Mouse (Mus musculus) heart, adult 2 months (tissue): ENCODE measurements around the gene Pgm5.

Experiments used
- CTCF ChIP-seq: fragments of 200-600 bp; IDR thresholded peaks from 2 replicates; pipeline ENCODE4 v1.8.1; 2022; ENCODE audit warnings: antibody characterized with exemption, mild to moderate bottlenecking, moderate library complexity
- EP300 ChIP-seq: fragments of 200-500 bp; IDR thresholded peaks from 2 replicates; pipeline ENCODE4 v1.6.1; 2011; ENCODE audit warnings: low read depth, low read length, control low read depth; ENCODE audit not compliant: insufficient read depth
- POLR2A ChIP-seq: fragments of 200-500 bp; IDR thresholded peaks from 2 replicates; pipeline ENCODE4 v1.6.1; 2011; ENCODE audit warnings: mild to moderate bottlenecking, low read depth, low read length, control low read depth; ENCODE audit not compliant: insufficient read depth

GRCm38 (mm10) chr19:24897896-24898736 is 36.5 kb upstream of the Pgm5 start:
- TF ChIP-seq CTCF (no peak), POLR2A (no peak), EP300 (no peak)
